Mouse (Mus musculus): Measurements from ENCODE around the gene Kcnd2. TPM values are rescaled to one million over a fixed set of nuclear protein-coding genes. Genes with fewer than 3 reads are reported as not detected.

The Kcnd2 gene
- polyA plus RNA-seq, 1 experiment from 2014 or later = 2.8 TPM

- Histone ChIP-seq H3K9me3 (ENCODE audit: control insufficient read depth, low read length) (no peaks in the 10 kb centered on the region), H3K27ac (replicated peaks in 1 of 2; ENCODE audit: control insufficient read depth in 1 of 2, insufficient read depth in 1 of 2, low read depth in 2 of 2, low read length in 2 of 2) (no peak overlapping the region), H3K36me3 (ENCODE audit: control insufficient read depth, insufficient read depth, low read length) (no peaks in the 10 kb centered on the region), H3K4me3 (ENCODE audit: control insufficient read depth in 1 of 2, insufficient read depth in 1 of 2, low read depth in 1 of 2, low read length in 2 of 2) (no peak overlapping the region), H3K27me3 (ENCODE audit: control insufficient read depth, insufficient read depth, low read length) (no peaks in the 10 kb centered on the region), H3K4me1 (ENCODE audit: control insufficient read depth in 2 of 2, insufficient read depth in 2 of 2, low read length in 2 of 2) (0 out of 4 replicates have a peak, but pooled peaks cover 0 to 2% of the 10 kb centered on the region in 2 experiments), H3K4me2 (ENCODE audit: low read length) (no peak overlapping the region), H3K9ac (ENCODE audit: low read length) (no peak overlapping the region)
- ATAC-seq (ENCODE audit: insufficient number of reproducible peaks, insufficient read depth, low FRiP score, low read depth) = no peak
- WGBS = 11% methylated on average over 1 of the region's 1 CpGs
Observed at GRCm38 (mm10) chr6:21520351-21520750, 305.0 kb downstream of the Kcnd2 start.

DNA sequence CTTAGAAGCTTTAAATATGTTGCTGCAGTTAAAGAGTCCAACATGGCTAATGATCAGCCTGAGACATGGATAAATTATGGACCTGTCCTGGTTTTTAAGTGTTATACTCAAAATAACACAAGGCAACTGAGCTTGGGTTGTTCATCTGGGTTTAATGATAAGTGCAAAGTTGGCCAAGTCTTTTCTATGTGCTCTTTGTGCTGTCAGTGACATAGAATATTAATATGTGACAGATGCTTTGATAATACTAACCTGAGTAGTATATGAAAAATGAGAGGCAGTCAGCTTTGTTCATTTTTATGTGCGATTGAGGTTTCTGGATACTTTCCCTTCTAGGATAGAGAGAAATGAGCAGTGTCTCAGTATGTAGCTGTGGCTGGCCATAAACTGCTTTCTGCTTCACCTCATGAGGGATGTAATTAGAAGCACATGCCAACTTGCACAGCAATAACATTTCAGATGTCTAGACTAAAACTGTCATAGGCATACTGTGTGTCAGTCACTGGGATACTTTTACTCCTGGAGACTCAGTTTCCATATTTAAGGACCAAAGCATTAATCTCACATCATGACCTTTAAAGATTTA lies 312.3 kb downstream of the Kcnd2 start:
- WGBS = 83% methylated on average over 1 of the region's 1 CpGs
- H3K4me1 ChIP-seq (ENCODE audit: control insufficient read depth in 2 of 2, insufficient read depth in 2 of 2, low read length in 2 of 2) = no peaks in the 10 kb centered on the region
- H3K27ac ChIP-seq (replicated peaks in 1 of 2; ENCODE audit: control insufficient read depth in 1 of 2, insufficient read depth in 1 of 2, low read depth in 2 of 2, low read length in 2 of 2) = no peak overlapping the region
- no peaks in the 10 kb centered on the region for H3K9me3 ChIP-seq (ENCODE audit: control insufficient read depth, low read length)
- H3K4me3 ChIP-seq (ENCODE audit: control insufficient read depth in 1 of 2, insufficient read depth in 1 of 2, low read depth in 1 of 2, low read length in 2 of 2) = no peak overlapping the region
- no peak overlapping the region for H3K9ac ChIP-seq (ENCODE audit: low read length)
- no peak for ATAC-seq (ENCODE audit: insufficient number of reproducible peaks, insufficient read depth, low FRiP score, low read depth)
- H3K36me3 ChIP-seq (ENCODE audit: control insufficient read depth, insufficient read depth, low read length) = no peaks in the 10 kb centered on the region
- no peaks in the 10 kb centered on the region for H3K27me3 ChIP-seq (ENCODE audit: control insufficient read depth, insufficient read depth, low read length)
- H3K4me2 ChIP-seq (ENCODE audit: low read length) = no peak overlapping the region

GRCm38 (mm10) chr6:21534009-21534408 lies 318.7 kb downstream of the Kcnd2 start:
- Histone ChIP-seq H3K9me3 (ENCODE audit: control insufficient read depth, low read length) (no peaks in the 10 kb centered on the region), H3K4me1 (ENCODE audit: control insufficient read depth in 2 of 2, insufficient read depth in 2 of 2, low read length in 2 of 2) (no peaks in the 10 kb centered on the region)
- WGBS = 67% methylated on average over 2 of the region's 2 CpGs

DNA sequence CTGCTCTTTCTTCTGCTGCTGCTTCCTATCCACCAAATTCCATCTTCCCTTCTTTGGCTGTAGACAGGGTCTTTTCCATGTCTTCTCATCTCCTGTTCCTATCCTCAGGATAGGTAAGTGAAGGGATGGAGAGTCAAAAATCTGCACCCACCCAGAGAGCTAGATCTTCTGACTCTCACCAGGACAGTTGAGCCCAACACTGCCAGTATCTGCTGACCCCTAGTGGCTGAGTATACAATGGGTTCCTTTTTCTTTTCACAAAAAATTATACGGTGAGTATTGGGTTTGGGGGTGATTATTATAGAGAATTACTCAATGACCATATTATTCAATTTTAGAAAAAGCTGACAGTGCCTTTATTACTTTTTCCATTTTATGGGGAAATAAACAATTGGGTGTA lies 319.5 kb downstream of the Kcnd2 start:
- 34% methylated on average over 1 of the region's 1 CpGs for WGBS
- no peak overlapping the region for H3K27ac ChIP-seq (replicated peaks in 1 of 2; ENCODE audit: control insufficient read depth in 1 of 2, insufficient read depth in 1 of 2, low read depth in 2 of 2, low read length in 2 of 2)
- ATAC-seq (ENCODE audit: insufficient number of reproducible peaks, insufficient read depth, low FRiP score, low read depth) = no peak
- no peaks in the 10 kb centered on the region for H3K9me3 ChIP-seq (ENCODE audit: control insufficient read depth, low read length)
- no peak overlapping the region for H3K4me2 ChIP-seq (ENCODE audit: low read length)
- no peak overlapping the region for H3K4me3 ChIP-seq (ENCODE audit: control insufficient read depth in 1 of 2, insufficient read depth in 1 of 2, low read depth in 1 of 2, low read length in 2 of 2)
- H3K27me3 ChIP-seq (ENCODE audit: control insufficient read depth, insufficient read depth, low read length) = no peaks in the 10 kb centered on the region
- no peaks in the 10 kb centered on the region for H3K4me1 ChIP-seq (ENCODE audit: control insufficient read depth in 2 of 2, insufficient read depth in 2 of 2, low read length in 2 of 2)
- no peaks in the 10 kb centered on the region for H3K36me3 ChIP-seq (ENCODE audit: control insufficient read depth, insufficient read depth, low read length)
- H3K9ac ChIP-seq (ENCODE audit: low read length) = no peak overlapping the region

More at GRCm38 (mm10) chr6:21534009-21534408, 318.7 kb downstream of the Kcnd2 start:
- Histone ChIP-seq H3K4me2 (ENCODE audit: low read length) (no peak overlapping the region), H3K36me3 (ENCODE audit: control insufficient read depth, insufficient read depth, low read length) (no peaks in the 10 kb centered on the region), H3K9ac (ENCODE audit: low read length) (no peak overlapping the region), H3K4me3 (ENCODE audit: control insufficient read depth in 1 of 2, insufficient read depth in 1 of 2, low read depth in 1 of 2, low read length in 2 of 2) (no peak overlapping the region), H3K27me3 (ENCODE audit: control insufficient read depth, insufficient read depth, low read length) (no peaks in the 10 kb centered on the region), H3K27ac (replicated peaks in 1 of 2; ENCODE audit: control insufficient read depth in 1 of 2, insufficient read depth in 1 of 2, low read depth in 2 of 2, low read length in 2 of 2) (no peak overlapping the region)
- no peak for ATAC-seq (ENCODE audit: insufficient number of reproducible peaks, insufficient read depth, low FRiP score, low read depth)

GRCm38 (mm10) chr6:21551501-21551900 lies 336.2 kb downstream of the Kcnd2 start:
- Histone ChIP-seq H3K36me3 (ENCODE audit: control insufficient read depth, insufficient read depth, low read length) (no peaks in the 10 kb centered on the region), H3K27ac (replicated peaks in 1 of 2; ENCODE audit: control insufficient read depth in 1 of 2, insufficient read depth in 1 of 2, low read depth in 2 of 2, low read length in 2 of 2) (no peak overlapping the region), H3K4me3 (ENCODE audit: control insufficient read depth in 1 of 2, insufficient read depth in 1 of 2, low read depth in 1 of 2, low read length in 2 of 2) (no peak overlapping the region), H3K4me1 (ENCODE audit: control insufficient read depth in 2 of 2, insufficient read depth in 2 of 2, low read length in 2 of 2) (no peaks in the 10 kb centered on the region), H3K9ac (ENCODE audit: low read length) (no peak overlapping the region), H3K9me3 (ENCODE audit: control insufficient read depth, low read length) (no peaks in the 10 kb centered on the region), H3K27me3 (ENCODE audit: control insufficient read depth, insufficient read depth, low read length) (no peaks in the 10 kb centered on the region), H3K4me2 (ENCODE audit: low read length) (no peak overlapping the region)
- ATAC-seq (ENCODE audit: insufficient number of reproducible peaks, insufficient read depth, low FRiP score, low read depth) = no peak
- 63% methylated on average over 9 of the region's 9 CpGs for WGBS

GRCm38 (mm10) chr6:21570964-21571363 lies 355.7 kb downstream of the Kcnd2 start:
- Histone ChIP-seq H3K36me3 (ENCODE audit: control insufficient read depth, insufficient read depth, low read length) (no peaks in the 10 kb centered on the region), H3K4me1 (ENCODE audit: control insufficient read depth in 2 of 2, insufficient read depth in 2 of 2, low read length in 2 of 2) (no peaks in the 10 kb centered on the region), H3K9ac (ENCODE audit: low read length) (no peak overlapping the region), H3K4me2 (ENCODE audit: low read length) (no peak overlapping the region), H3K4me3 (ENCODE audit: control insufficient read depth in 1 of 2, insufficient read depth in 1 of 2, low read depth in 1 of 2, low read length in 2 of 2) (no peak overlapping the region), H3K27me3 (ENCODE audit: control insufficient read depth, insufficient read depth, low read length) (no peaks in the 10 kb centered on the region), H3K27ac (replicated peaks in 1 of 2; ENCODE audit: control insufficient read depth in 1 of 2, insufficient read depth in 1 of 2, low read depth in 2 of 2, low read length in 2 of 2) (no peak overlapping the region), H3K9me3 (ENCODE audit: control insufficient read depth, low read length) (no peaks in the 10 kb centered on the region)
- no peak for ATAC-seq (ENCODE audit: insufficient number of reproducible peaks, insufficient read depth, low FRiP score, low read depth)
- 72% methylated on average over 6 of the region's 6 CpGs for WGBS

- Histone ChIP-seq H3K9ac (ENCODE audit: low read length) (no peak overlapping the region), H3K36me3 (ENCODE audit: control insufficient read depth, insufficient read depth, low read length) (no peaks in the 10 kb centered on the region), H3K27ac (replicated peaks in 1 of 2; ENCODE audit: control insufficient read depth in 1 of 2, insufficient read depth in 1 of 2, low read depth in 2 of 2, low read length in 2 of 2) (no peak overlapping the region), H3K9me3 (ENCODE audit: control insufficient read depth, low read length) (no peaks in the 10 kb centered on the region), H3K4me1 (ENCODE audit: control insufficient read depth in 2 of 2, insufficient read depth in 2 of 2, low read length in 2 of 2) (no peaks in the 10 kb centered on the region), H3K27me3 (ENCODE audit: control insufficient read depth, insufficient read depth, low read length) (no peaks in the 10 kb centered on the region), H3K4me2 (ENCODE audit: low read length) (no peak overlapping the region), H3K4me3 (ENCODE audit: control insufficient read depth in 1 of 2, insufficient read depth in 1 of 2, low read depth in 1 of 2, low read length in 2 of 2) (no peak overlapping the region)
- ATAC-seq (ENCODE audit: insufficient number of reproducible peaks, insufficient read depth, low FRiP score, low read depth) = no peak
- WGBS = 80% methylated on average over 3 of the region's 3 CpGs
Observed at GRCm38 (mm10) chr6:21590156-21590555, 374.9 kb downstream of the Kcnd2 start.

- no peak overlapping the region for H3K4me3 ChIP-seq (ENCODE audit: control insufficient read depth in 1 of 2, insufficient read depth in 1 of 2, low read depth in 1 of 2, low read length in 2 of 2)
- no peaks in the 10 kb centered on the region for H3K27me3 ChIP-seq (ENCODE audit: control insufficient read depth, insufficient read depth, low read length)
- 56% methylated on average over 3 of the region's 3 CpGs for WGBS
- H3K4me1 ChIP-seq (ENCODE audit: control insufficient read depth in 2 of 2, insufficient read depth in 2 of 2, low read length in 2 of 2) = no peaks in the 10 kb centered on the region
- H3K9me3 ChIP-seq (ENCODE audit: control insufficient read depth, low read length) = no peaks in the 10 kb centered on the region
- no peak overlapping the region for H3K27ac ChIP-seq (replicated peaks in 1 of 2; ENCODE audit: control insufficient read depth in 1 of 2, insufficient read depth in 1 of 2, low read depth in 2 of 2, low read length in 2 of 2)
- no peak for ATAC-seq (ENCODE audit: insufficient number of reproducible peaks, insufficient read depth, low FRiP score, low read depth)
- no peaks in the 10 kb centered on the region for H3K36me3 ChIP-seq (ENCODE audit: control insufficient read depth, insufficient read depth, low read length)
- no peak overlapping the region for H3K9ac ChIP-seq (ENCODE audit: low read length)
- no peak overlapping the region for H3K4me2 ChIP-seq (ENCODE audit: low read length)
Observed at GRCm38 (mm10) chr6:21597424-21597823, 382.1 kb downstream of the Kcnd2 start.
